Mouse (Mus musculus): ENCODE data around the gene Cmpk1.

- TF ChIP-seq CTCF (IDR thresholded peaks at IDR 0.05; ENCODE audit: low read depth) (no peak), EP300 (IDR thresholded peaks at IDR 0.05; ENCODE audit: low read depth) (no peak)
Measured at GRCm38 (mm10) chr4:114959533-114959932, 27.5 kb downstream of the Cmpk1 start.

Measured in liver, embryonic 14.5 days (tissue).